ENCODE assay signal across 10 mouse cellular contexts in the genomic region with DNA sequence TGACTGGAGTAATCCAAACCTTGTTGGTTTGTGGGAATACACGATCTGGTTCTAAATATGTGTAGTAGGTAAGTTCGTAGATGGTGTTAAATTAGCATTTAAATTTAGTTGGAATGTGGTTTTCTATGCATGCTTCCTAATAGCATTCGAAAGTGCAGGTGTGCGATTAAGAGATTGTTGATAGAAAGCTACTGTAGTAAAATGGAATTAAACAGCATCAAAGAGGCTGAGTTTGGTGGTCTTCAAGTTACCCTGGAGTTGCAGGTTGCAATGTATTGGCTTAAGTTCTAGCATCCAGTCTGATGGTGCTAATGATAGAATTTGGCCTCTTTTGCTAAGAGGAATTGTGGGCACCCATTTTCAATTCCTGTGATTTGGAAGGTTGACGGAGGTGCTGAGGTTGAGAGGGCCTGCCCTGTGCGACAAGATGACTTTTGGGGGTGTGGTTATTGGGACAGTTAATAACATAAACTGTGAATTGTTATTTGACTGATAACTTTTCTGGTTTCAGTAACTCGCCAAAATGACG. TPM values are rescaled to one million over a fixed set of nuclear protein-coding genes. Genes with fewer than 3 reads are reported as not detected.
DNase-seq lines count a peak whose midpoint lies in the region; ATAC-seq and TF ChIP-seq lines count a peak whose summit lies in the region.
"Had no signal": no experiment of that assay in that cellular context is flagged by ENCODE, and none has a peak within 500 bp of the region (broad histone marks: within the 10 kb centered on the region; RNA-seq: fewer than 3 reads in every experiment).

No protein-coding gene starts in this region.

- H3K9me3 ChIP-seq in embryonic facial prominence, embryonic 14.5 days (ENCODE audit: control insufficient read depth, low read length) = no peaks in the 10 kb centered on the region
- no peaks in the 10 kb centered on the region for H3K9me3 ChIP-seq in intestine, embryonic 16.5 days (ENCODE audit: control insufficient read depth, low read length)
- H3K9me3 ChIP-seq in neural tube, embryonic 13.5 days = no peaks in the 10 kb centered on the region

- ATAC-seq in embryonic facial prominence, embryonic 14.5 days (ENCODE audit: low read depth) = no peak
- ATAC-seq in intestine, embryonic 16.5 days = no peak
- no peak for ATAC-seq in neural tube, embryonic 13.5 days (ENCODE audit: low read depth)

- no peak for TF ChIP-seq CTCF in lung, adult 2 months (IDR thresholded peaks at IDR 0.05; ENCODE audit: insufficient read depth, low read length)

- H3K4me2 ChIP-seq in embryonic facial prominence, embryonic 14.5 days (ENCODE audit: low read depth, low read length) = peak overlapping the region; percentile 91
- H3K4me2 ChIP-seq in intestine, embryonic 16.5 days (ENCODE audit: low read depth, low read length) = peak overlapping the region; percentile 75
- peak overlapping the region; percentile 89 for H3K4me2 ChIP-seq in neural tube, embryonic 13.5 days

- peaks cover 48% of the 10 kb centered on the region for H3K36me3 ChIP-seq in embryonic facial prominence, embryonic 14.5 days (ENCODE audit: control insufficient read depth, insufficient read depth, low read length)
- peaks cover 10% of the 10 kb centered on the region; the same call in 1 of the 2 replicates for H3K36me3 ChIP-seq in intestine, embryonic 16.5 days (ENCODE audit: control insufficient read depth, insufficient read depth, low read length)
- peaks cover 46% of the 10 kb centered on the region for H3K36me3 ChIP-seq in neural tube, embryonic 13.5 days

- WGBS in lung, adult 2 months = 10% methylated on average over 8 of the region's 8 CpGs
- WGBS in embryonic facial prominence, embryonic 14.5 days = 17% methylated on average over 8 of the region's 8 CpGs
- WGBS in intestine, embryonic 16.5 days = 9% methylated on average over 8 of the region's 8 CpGs
- WGBS in neural tube, embryonic 13.5 days = 20% methylated on average over 8 of the region's 8 CpGs

- peak overlapping the region; percentile 99 for H3K4me3 ChIP-seq in lung, adult 2 months (replicated peaks; ENCODE audit: extremely low read depth, low read depth, low read length)
- H3K4me3 ChIP-seq in embryonic facial prominence, embryonic 14.5 days (ENCODE audit: low read depth, low read length) = peak overlapping the region; percentile 97
- H3K4me3 ChIP-seq in intestine, embryonic 16.5 days (ENCODE audit: low read length) = peak overlapping the region; percentile 74
- peak overlapping the region; percentile 85 for H3K4me3 ChIP-seq in neural tube, embryonic 13.5 days

- peak overlapping the region; percentile 97 for H3K9ac ChIP-seq in embryonic facial prominence, embryonic 14.5 days (ENCODE audit: low read depth, low read length)
- H3K9ac ChIP-seq in intestine, embryonic 16.5 days (ENCODE audit: low read depth, low read length) = peak overlapping the region; percentile 99
- H3K9ac ChIP-seq in neural tube, embryonic 13.5 days = peak overlapping the region; percentile 95

- peaks cover 7% of the 10 kb centered on the region for H3K4me1 ChIP-seq in lung, adult 2 months (ENCODE audit: control insufficient read depth, insufficient read depth, low read length)
- peaks cover 10% of the 10 kb centered on the region; the same call in 1 of the 2 replicates for H3K4me1 ChIP-seq in embryonic facial prominence, embryonic 14.5 days (ENCODE audit: control insufficient read depth, insufficient read depth, low read length)
- peaks cover 5% of the 10 kb centered on the region for H3K4me1 ChIP-seq in intestine, embryonic 16.5 days (ENCODE audit: control insufficient read depth, insufficient read depth, low read length)
- peaks cover 30% of the 10 kb centered on the region for H3K4me1 ChIP-seq in neural tube, embryonic 13.5 days (replicated peaks)

- DNase-seq in lung, adult 2 months = no peak
- DNase-seq in lung, postnatal 4 days = no peak
- DNase-seq in embryonic facial prominence, embryonic 14.5 days (ENCODE audit: low spot score) = no peak
- DNase-seq in right cerebral cortex, adult 18-20 months = no peak
- no peak for DNase-seq in spleen, postnatal 36 days (ENCODE audit: low spot score in 2 of 2)
- DNase-seq in frontal cortex, postnatal 36 days (ENCODE audit: low spot score in 2 of 2) = no peak
- DNase-seq: adrenal gland, postnatal 14 days; kidney, adult 9 months had no signal

- no peaks in the 10 kb centered on the region for H3K27me3 ChIP-seq in embryonic facial prominence, embryonic 14.5 days (replicated peaks; ENCODE audit: control insufficient read depth, insufficient read depth, low read length)
- no peaks in the 10 kb centered on the region for H3K27me3 ChIP-seq in intestine, embryonic 16.5 days (replicated peaks; ENCODE audit: control insufficient read depth, insufficient read depth, low read length)
- H3K27me3 ChIP-seq in neural tube, embryonic 13.5 days = no peaks in the 10 kb centered on the region

- H3K27ac ChIP-seq in embryonic facial prominence, embryonic 14.5 days (replicated peaks; ENCODE audit: low read depth, low read length) = peak overlapping the region; percentile 88
- peak overlapping the region; percentile 78 for H3K27ac ChIP-seq in intestine, embryonic 16.5 days (ENCODE audit: low read length)
- peak overlapping the region; percentile 87; the same call in 1 of the 2 replicates for H3K27ac ChIP-seq in neural tube, embryonic 13.5 days (replicated peaks)

- no peak for TF ChIP-seq POLR2A in lung, adult 2 months (IDR thresholded peaks at IDR 0.05; ENCODE audit: borderline replicate concordance, extremely low read depth, low read depth, low read length)

RNA-seq across cellular contexts. Expression of gene Rpl21, which starts 1.0 kb away (rescaled TPM):
- 43.4 and 72.0 TPM in 2 replicates for polyA plus RNA-seq in lung, adult 2 months (2012; rRNA removed)
- polyA plus RNA-seq in embryonic facial prominence, embryonic 14.5 days (2014; fragmentation: Nextera tagmentation; extraction: Ambion mirVana) = 666 and 723 TPM in 2 replicates
- polyA plus RNA-seq in intestine, embryonic 16.5 days (2015; fragmentation: Nextera tagmentation; extraction: Ambion mirVana) = 455 and 503 TPM in 2 replicates
- polyA plus RNA-seq in neural tube, embryonic 13.5 days (2015; fragmentation: Nextera tagmentation; extraction: Ambion mirVana) = 364 and 418 TPM in 2 replicates

RNA-seq across cellular contexts. Expression of gene Rasl11a, which starts 11.1 kb away (rescaled TPM):
- 20.5 and 26.7 TPM in 2 replicates for polyA plus RNA-seq in lung, adult 2 months (2012; rRNA removed)
- polyA plus RNA-seq in embryonic facial prominence, embryonic 14.5 days (2014; fragmentation: Nextera tagmentation; extraction: Ambion mirVana) = 8.5 and 9.5 TPM in 2 replicates
- 26.5 and 28.3 TPM in 2 replicates for polyA plus RNA-seq in intestine, embryonic 16.5 days (2015; fragmentation: Nextera tagmentation; extraction: Ambion mirVana)
- 23.1 and 24.9 TPM in 2 replicates for polyA plus RNA-seq in neural tube, embryonic 13.5 days (2015; fragmentation: Nextera tagmentation; extraction: Ambion mirVana)

RNA-seq across cellular contexts. Expression of gene Usp12, which starts 38.9 kb away (rescaled TPM):
- polyA plus RNA-seq in lung, adult 2 months (2012; rRNA removed) = 9.8 and 14.9 TPM in 2 replicates
- polyA plus RNA-seq in embryonic facial prominence, embryonic 14.5 days (2014; fragmentation: Nextera tagmentation; extraction: Ambion mirVana) = 14.0 and 14.2 TPM in 2 replicates
- polyA plus RNA-seq in intestine, embryonic 16.5 days (2015; fragmentation: Nextera tagmentation; extraction: Ambion mirVana) = 26.7 and 33.7 TPM in 2 replicates
- polyA plus RNA-seq in neural tube, embryonic 13.5 days (2015; fragmentation: Nextera tagmentation; extraction: Ambion mirVana) = 22.3 and 22.5 TPM in 2 replicates
